Mouse (Mus musculus): Measurements from ENCODE around the gene Fam19a2.

The Fam19a2 gene

DNA sequence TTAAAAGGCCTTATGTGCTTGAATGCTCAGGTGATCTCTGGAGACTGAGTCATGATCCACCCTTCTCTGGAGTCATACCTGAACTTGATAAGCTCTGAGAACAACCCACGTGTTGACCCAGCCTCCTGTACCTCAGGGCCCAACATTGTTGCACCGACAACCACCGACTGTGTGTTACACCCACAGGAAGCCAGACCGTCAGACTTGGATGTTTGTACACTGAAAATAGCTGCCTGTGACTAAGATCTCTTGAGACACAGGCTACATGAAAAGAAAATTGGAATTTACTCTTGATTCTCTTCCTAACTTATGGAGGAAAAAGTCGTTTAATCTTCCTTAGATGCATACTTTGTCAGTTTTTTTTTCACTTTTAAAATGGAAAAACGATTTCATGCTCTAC lies 121.8 kb downstream of the Fam19a2 start:
- DNase-seq (ENCODE audit: low read depth, low spot score) = no peak

DNA sequence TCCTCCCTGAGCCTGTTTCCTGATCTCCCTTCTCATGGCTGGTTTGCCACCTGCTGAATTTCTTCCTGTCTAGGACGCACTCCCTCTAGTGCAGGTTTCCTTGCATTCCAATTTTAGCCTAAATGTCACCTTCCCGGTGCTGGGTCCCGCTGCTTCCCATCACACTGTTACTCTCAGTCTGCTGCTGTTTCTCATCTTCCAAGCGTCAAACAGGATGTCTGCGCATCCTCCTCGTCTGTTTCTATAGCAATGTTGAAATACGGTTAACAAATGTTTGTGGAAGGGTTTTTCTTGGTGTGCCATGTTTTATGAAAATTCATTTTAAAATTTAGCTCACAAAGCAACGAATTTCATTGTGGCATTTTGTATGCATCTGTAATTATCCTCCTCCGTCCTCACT lies 131.6 kb downstream of the Fam19a2 start:
- DNase-seq (ENCODE audit: low read depth, low spot score) = no peak

DNA sequence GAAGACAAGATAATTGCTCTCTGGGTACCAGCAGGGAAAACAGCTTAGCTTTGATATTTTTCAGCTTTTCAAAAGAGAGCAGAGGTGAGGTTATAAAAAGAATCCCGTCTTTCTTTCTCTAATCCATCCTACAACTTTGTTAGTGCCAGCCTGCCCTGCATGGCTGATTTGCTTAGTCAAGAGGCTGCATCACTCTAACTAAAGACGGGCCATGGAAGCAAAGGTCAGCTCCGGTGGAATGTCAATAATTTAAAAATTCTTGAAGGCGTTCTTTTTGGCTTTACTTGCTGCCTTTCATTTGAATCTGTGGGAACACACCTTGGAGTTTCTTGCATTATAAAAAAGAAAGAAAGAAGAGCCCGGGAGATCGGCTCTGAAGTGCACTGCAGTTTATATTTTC lies 134.3 kb downstream of the Fam19a2 start:
- DNase-seq (ENCODE audit: low read depth, low spot score) = no peak

- DNase-seq (ENCODE audit: low read depth, low spot score) = no peak
Observed at GRCm38 (mm10) chr10:123401188-123401587, 137.4 kb downstream of the Fam19a2 start.

- no peak for DNase-seq (ENCODE audit: low read depth, low spot score)
Observed at GRCm38 (mm10) chr10:123402460-123402859, 138.7 kb downstream of the Fam19a2 start.

DNA sequence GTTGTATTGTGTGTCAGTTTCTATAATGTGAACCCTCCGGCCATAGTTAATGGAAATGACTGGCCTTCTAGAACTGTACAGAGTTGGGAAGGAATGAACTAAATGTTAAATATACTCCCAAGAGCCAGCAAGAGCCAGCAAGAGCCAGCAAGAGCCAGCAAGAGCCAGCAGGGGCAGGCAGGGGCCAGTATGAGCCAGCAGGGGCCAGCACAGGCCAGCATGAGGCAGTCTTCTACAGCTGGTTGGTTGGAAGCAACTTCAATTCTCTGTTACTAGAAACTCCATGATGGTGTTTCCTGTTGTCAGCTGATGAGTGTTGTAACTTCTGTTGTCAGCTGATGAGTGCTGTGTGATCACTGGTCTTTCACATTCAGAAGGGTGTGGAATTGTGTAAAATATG lies 151.2 kb downstream of the Fam19a2 start:
- DNase-seq (ENCODE audit: low read depth, low spot score) = no peak

GRCm38 (mm10) chr10:123416024-123416423 lies 152.2 kb downstream of the Fam19a2 start:
- no peak for DNase-seq (ENCODE audit: low read depth, low spot score)

DNA sequence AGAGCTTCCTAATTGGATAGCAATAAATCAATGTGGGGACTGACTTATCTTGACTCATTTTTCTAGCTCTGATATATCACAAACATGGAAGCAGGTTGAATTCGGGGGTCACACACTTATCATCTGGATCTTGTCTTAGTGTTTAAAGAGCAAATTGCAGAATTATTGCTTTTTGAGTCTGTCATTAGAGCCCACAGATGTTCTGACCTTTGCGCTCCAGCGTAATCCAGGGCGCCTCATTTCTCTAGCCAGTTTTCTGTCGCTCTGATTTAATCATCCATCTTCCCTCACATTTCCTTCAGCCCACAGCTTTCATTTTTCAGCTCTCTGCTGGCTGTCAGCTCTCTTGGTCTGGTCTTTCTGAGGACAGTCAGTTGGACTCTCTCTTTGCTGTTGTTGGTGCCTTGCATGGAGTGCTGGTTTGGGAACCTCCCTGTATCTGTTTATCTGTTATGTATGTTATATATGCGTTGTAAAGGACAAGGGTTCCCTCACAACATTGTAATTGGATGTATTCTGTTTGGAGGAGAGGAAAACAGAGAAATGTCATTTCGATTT lies 154.9 kb downstream of the Fam19a2 start:
- DNase-seq (ENCODE audit: low read depth, low spot score) = no peak

- no peak for DNase-seq (ENCODE audit: low read depth, low spot score)
Observed at GRCm38 (mm10) chr10:123420249-123420648, 156.5 kb downstream of the Fam19a2 start.

- no peak for DNase-seq (ENCODE audit: low read depth, low spot score)
Observed at GRCm38 (mm10) chr10:123424482-123424881, 160.7 kb downstream of the Fam19a2 start.

DNA sequence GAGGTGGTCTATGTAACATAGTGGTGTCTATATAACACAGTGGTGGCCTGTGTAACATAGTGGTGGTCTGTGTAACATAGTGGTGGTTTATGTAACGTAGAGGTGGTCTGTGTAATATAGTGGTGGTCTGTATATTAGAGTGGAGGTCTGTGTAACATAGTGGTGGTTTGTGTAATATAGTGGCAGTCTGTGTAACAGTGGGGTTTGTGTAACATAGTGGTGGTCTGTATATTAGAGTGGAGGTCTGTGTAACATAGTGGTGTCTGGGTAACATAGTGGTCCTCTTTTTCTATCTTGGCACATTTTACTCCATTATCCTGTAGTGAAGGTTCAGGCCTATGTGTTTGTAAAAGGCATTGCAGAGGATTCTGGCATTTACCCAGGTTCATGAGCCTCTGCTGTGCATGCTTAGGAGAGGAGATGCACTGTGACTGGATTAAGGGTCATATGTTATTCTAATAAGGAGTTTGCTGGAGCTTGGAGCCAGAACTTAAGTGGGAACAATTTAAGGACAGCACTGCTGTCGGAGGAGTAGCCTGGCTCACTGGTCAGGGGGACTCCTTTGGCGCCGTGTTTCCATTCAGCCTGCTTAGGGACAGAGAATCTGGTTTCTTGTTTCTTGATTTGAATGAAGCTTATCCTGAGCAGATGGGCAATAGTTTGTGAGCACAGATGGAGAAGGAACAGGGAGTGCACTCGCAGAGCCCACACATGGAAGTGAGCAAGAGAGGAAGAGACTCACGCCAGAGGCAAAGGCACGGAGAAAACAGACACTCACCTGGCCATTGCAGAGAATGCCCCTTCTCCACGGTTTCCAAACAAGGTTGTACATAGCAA lies 162.9 kb downstream of the Fam19a2 start:
- no peak for DNase-seq (ENCODE audit: low read depth, low spot score)

- DNase-seq (ENCODE audit: low read depth, low spot score) = no peak
Observed at GRCm38 (mm10) chr10:123431569-123431968, 167.8 kb downstream of the Fam19a2 start.

DNA sequence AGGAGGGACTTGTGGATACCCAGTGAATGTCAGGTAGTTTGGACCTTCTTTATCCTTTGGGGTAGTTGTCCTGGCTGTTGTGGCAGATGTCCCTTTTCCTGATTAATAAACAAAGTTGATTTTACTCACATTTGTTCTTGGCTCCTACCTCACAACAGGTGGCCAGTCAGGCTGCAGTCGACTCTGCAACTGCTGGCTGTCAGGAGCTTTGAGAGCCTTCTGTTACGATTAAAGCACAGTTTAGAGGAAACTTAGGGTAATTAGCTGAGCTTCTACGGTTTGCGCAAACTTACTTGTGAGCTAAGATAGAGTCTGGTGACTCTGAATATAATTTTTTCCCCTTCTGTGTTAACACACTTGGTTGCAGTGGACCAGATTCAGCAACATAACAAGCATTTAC lies 173.8 kb downstream of the Fam19a2 start:
- no peak for DNase-seq (ENCODE audit: low read depth, low spot score)

GRCm38 (mm10) chr10:123456800-123457199 lies 193.0 kb downstream of the Fam19a2 start:
- no peak for DNase-seq (ENCODE audit: low read depth, low spot score)

GRCm38 (mm10) chr10:123460466-123460865 lies 196.7 kb downstream of the Fam19a2 start:
- no peak for DNase-seq (ENCODE audit: low read depth, low spot score)

- DNase-seq (ENCODE audit: low read depth, low spot score) = no peak
Observed at GRCm38 (mm10) chr10:123462305-123462704, 198.5 kb downstream of the Fam19a2 start.

DNA sequence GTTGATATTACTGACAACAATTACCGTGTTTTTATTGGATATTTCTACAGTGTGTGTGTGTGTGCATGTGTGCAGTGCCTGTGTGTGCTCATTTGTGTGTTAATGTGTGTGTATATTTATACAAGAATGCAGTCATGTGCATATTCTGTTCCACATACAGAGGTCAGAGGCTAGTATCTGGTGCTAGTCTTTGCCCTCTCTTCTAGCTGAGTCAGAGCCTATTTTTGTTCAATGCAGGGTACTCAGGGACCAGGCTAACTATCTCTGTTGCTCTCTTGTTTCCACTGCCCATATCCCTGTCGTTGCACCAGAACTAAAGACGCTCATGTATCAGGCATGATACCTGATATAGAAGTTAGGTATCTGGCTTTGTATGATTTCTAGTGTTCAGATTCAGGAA lies 251.0 kb downstream of the Fam19a2 start:
- no peak for DNase-seq (ENCODE audit: low read depth, low spot score)

DNA sequence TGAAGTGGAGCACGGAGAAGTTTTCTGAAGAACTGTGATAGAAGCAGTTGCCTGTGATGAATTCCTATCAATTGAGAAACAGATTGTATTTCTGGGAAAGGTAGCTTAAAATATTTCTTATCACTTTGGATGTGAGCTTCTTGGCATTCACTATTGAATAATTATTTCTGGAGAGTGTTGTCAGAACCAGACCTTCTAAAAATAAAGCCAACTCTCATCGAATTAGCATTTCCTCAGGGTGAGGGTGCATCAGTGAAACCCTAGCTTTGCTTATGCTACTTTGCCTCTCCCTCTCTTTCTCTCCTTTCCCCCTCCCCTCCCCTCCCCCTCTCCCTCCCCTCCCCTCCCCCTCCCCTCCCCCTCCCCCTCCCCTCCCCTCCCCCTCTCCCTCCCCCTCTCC lies 256.8 kb downstream of the Fam19a2 start:
- DNase-seq (ENCODE audit: low read depth, low spot score) = no peak

DNA sequence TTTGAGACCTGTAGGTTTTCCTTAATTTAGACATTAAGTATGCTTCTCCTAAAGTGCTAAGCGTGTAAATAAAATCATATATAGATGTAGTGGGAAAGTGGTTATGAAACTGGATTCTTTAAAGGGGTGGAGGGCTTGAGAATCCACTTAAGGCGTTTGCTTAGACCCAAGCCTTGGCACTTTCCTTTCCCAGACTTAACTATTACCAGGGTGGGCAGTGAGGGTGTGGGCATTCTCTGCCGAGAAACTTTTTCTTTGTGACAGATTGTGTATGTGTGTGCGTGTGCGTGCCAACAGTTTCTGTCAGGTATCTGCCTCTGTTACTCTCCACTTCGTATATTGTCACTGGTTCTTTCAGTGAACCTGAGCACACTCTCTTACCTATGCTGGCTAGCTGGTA lies 257.4 kb downstream of the Fam19a2 start:
- DNase-seq (ENCODE audit: low read depth, low spot score) = no peak

- DNase-seq (ENCODE audit: low read depth, low spot score) = no peak
Observed at GRCm38 (mm10) chr10:123525424-123525823, 261.6 kb downstream of the Fam19a2 start.

DNA sequence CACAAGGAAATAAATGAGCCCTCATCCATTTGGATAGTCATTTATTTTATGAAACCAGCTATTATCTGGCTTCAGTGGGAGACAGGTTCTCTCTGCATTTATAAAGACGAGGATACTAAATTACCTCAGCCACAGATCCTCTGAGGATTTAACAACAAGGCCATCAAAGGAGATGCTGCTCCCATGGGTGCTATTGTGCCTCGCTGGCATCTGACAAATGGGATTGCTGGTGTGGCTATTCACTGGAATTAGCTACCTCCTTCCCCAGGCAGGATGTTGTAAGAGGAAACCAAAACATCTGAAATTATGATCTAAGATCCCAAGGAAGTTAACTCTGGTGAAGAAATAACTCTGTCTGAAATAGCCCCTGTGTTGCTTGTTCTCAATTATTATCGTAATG lies 262.3 kb downstream of the Fam19a2 start:
- no peak for DNase-seq (ENCODE audit: low read depth, low spot score)

- DNase-seq (ENCODE audit: low read depth, low spot score) = no peak
Observed at GRCm38 (mm10) chr10:123536143-123536542, 272.3 kb downstream of the Fam19a2 start.

DNA sequence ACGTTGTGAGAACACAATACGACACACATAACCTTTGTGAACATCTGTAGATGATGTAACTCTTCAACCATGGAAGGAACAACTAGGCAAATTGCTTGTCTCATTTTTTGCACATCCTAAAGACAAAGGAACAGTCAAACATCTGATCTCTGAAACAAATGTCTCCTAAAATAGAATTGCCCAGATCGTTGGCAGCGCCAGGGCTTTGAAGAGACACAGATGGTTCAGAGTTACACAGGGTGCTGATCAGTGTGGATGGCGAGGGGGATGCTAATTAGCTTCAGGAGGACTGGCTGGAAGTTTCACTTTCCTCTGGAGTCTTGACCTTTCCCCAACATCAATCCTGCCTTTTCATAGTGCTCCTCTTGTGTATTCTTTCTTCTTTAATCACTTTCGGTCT lies 284.6 kb downstream of the Fam19a2 start:
- DNase-seq (ENCODE audit: low read depth, low spot score) = no peak

Measured in skeletal muscle tissue, adult 2 months (tissue).